Mouse (Mus musculus): ENCODE data around the gene Ppme1. TPM values are rescaled to one million over a fixed set of nuclear protein-coding genes. Genes with fewer than 3 reads are reported as not detected.

Ppme1 gene
- polyA plus RNA-seq, 1 experiment from 2014 or later = 53.8 TPM

Other genes starting within 250 kb of the Ppme1 start
- gene Lipt2, start 213.0 kb downstream of the Ppme1 start, polyA plus RNA-seq (2016; fragmentation: Nextera tagmentation; extraction: Ambion mirVana) = 26.2 and 26.9 TPM in 2 replicates
- gene Kcne3, start 195.8 kb downstream of the Ppme1 start, polyA plus RNA-seq (2016; fragmentation: Nextera tagmentation; extraction: Ambion mirVana) = 17.1 and 22.3 TPM in 2 replicates
- 3.8 and 4.2 TPM in 2 replicates for gene Pgm2l1, start 144.9 kb downstream of the Ppme1 start, polyA plus RNA-seq (2016; fragmentation: Nextera tagmentation; extraction: Ambion mirVana)
- gene P4ha3, start 86.8 kb downstream of the Ppme1 start, polyA plus RNA-seq (2016; fragmentation: Nextera tagmentation; extraction: Ambion mirVana) = 6.7 and 11.1 TPM in 2 replicates
- 37.7 and 40.4 TPM in 2 replicates for gene C2cd3, start 74 bp downstream of the Ppme1 start, polyA plus RNA-seq (2016; fragmentation: Nextera tagmentation; extraction: Ambion mirVana)
- not detected in 2 replicates for gene Ucp3, start 100.7 kb upstream of the Ppme1 start, polyA plus RNA-seq (2016; fragmentation: Nextera tagmentation; extraction: Ambion mirVana)
- gene Ucp2, start 121.0 kb upstream of the Ppme1 start, polyA plus RNA-seq (2016; fragmentation: Nextera tagmentation; extraction: Ambion mirVana) = 154 and 169 TPM in 2 replicates
- 0.26 and 0.35 TPM in 2 replicates for gene Dnajb13, start 142.7 kb upstream of the Ppme1 start, polyA plus RNA-seq (2016; fragmentation: Nextera tagmentation; extraction: Ambion mirVana)
- gene Coa4, start 164.8 kb upstream of the Ppme1 start, polyA plus RNA-seq (2016; fragmentation: Nextera tagmentation; extraction: Ambion mirVana) = 15.7 and 21.3 TPM in 2 replicates
- gene Rab6a, start 235.1 kb upstream of the Ppme1 start, polyA plus RNA-seq (2016; fragmentation: Nextera tagmentation; extraction: Ambion mirVana) = 107 and 117 TPM in 2 replicates
- 59.5 and 66.2 TPM in 2 replicates for gene Mrpl48, start 236.0 kb upstream of the Ppme1 start, polyA plus RNA-seq (2016; fragmentation: Nextera tagmentation; extraction: Ambion mirVana)